Mouse (Mus musculus): Measurements from ENCODE around the gene Lsamp.

DNA sequence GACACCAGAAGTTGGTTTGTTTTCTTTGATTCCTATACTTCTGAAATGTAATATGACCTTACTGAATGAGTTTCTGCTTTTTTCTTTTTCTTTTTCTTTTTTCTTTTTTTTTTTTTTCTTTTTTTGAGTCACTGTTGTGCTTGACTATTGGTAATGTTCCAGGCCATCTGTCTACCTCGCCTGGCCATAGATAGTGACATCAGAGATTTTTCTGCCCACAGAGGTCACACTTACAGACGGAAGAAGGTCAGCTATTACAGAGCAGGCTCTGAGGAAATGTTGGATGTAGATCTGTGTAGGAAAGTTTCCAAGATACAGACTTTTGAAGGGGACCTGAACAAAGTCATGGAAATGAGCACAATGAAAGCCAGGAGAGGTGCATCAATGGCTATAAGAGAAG is 76.3 kb downstream of the Lsamp start:
- TF ChIP-seq CTCF (conservative IDR thresholded peaks at IDR 0.05 in 1 of 2, IDR thresholded peaks at IDR 0.05 in 1 of 2; ENCODE audit: low read depth in 2 of 2, low read length in 2 of 2) (no peak), POLR2A (IDR thresholded peaks at IDR 0.05; ENCODE audit: low read depth, low read length) (no peak), EP300 (IDR thresholded peaks at IDR 0.05; ENCODE audit: low read length) (no peak), ZMIZ1 (IDR thresholded peaks at IDR 0.05; ENCODE audit: low read depth, low read length) (no peak), BHLHE40 (IDR thresholded peaks at IDR 0.05; ENCODE audit: low read depth, low read length) (no peak)
